Mouse (Mus musculus): ENCODE measurements around the gene Dclk1.

The Dclk1 gene

DNA sequence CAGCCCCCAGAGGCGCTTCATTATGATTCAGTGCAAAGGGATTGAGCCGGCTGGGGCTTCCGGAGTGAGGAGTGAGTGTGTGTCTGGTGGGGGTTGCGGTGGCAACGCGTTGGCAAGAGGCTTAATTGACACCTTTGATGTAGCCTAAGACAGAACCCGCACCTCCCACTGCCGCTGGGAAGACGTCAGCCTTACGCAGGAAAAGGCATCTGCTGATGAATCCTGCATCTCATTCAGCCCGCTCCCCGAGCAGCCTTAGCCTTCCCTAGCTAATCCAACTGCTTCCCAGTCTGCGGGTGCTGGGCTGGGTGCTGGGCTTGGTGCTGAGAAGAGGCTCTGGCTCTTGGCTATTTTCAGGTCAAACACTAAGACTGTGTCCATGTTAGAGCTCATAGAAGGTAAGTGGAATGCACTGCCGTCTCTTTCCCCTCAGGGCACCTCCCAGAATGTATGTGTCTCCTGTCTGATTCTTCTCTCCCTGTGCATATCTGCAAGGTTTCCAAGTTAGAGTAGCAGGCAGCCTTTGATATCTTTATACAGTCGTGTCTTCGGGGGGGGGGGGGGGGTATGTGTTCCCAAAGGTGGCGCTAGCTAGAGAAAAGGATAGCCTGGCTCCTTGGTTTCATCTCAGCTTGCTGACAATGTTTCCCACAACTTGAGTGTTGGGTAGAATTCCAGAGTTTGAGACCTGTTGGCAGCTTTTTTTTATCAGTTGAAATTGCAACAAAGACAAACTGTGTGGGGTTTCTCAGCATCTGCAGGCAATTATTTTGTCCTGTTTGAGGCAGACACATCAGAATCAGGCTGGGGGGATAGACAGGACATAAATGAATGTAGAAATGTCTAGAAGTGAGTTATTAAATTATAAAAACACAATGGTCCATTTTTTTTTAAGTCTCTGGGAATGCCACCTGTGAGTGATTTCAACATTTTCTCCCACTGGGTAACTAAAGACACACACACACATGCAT, 219.8 kb downstream of the Dclk1 start:
- no peak for DNase-seq

DNA sequence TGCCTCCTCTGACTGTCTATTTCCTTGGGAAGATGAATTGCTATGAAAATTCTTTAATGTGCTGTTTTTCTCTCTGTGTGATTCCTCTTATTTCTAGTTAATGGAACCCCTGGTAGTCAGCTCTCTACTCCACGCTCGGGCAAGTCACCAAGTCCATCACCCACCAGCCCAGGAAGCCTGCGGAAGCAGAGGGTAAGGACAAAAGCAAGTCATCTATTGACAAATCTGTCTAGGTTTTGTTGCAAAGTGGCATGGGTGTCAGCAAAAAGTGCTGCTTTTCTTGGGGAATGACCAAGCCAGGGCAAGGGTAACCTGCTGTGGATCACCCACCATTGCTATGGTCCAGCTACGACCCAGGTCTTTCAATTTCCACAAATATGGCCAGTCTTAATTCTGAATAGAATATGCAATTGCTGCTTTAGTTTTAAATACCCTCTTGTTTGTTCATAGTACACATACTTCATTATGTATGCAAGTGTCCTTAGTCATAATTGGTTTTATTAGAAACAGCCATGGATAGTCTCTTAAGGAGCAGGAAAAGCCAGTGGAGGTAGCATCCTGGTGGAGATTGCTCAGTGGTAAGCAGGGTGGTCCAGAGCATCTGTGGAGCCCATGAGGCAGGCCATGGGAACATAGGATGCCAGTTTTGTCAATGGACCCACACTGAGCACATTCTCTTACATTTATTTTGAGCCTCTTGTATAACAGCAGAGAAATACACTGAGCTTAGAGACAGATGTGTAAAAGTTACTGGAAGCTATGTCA, 220.9 kb downstream of the Dclk1 start:
- DNase-seq, result no peak

DNA sequence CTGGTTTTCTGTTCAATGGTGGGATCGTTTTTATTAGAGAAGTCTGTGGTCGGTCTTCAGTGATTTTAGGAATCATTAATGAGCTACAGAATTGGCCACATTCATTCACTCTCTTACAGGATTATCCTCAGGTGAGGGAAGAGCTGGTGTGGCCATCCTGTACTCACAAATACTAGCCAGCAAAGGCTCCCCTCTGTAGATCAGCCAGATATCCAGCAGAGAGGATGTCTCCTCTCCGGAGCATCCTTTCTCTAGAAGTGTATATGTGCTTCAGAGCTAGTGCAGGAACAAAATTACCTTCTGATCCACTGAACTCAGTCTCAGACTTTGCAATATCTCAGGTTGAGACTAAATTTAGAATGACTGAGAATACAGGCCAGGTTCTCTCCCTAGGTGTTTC, 222.1 kb downstream of the Dclk1 start:
- DNase-seq, result no peak

DNA sequence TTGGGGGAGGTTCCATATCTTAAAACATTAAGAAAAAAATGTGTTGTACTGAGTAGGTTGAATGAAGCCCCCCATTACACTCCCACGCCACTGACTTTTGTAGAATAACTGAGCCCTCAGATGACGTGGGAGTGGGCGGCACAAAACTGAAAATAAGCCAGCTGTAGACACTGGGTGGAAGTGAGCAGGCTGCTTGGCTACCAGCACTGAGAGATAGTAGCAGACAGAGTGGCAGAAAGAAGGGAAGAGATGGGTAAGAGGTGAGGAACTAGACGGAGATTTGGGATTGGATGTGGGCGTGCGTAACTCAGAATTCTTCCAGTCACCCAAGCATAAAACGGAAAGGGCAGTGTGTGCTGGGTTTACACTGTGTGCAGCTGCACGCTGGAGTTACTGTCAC, 223.6 kb downstream of the Dclk1 start:
- no peak for DNase-seq

DNA sequence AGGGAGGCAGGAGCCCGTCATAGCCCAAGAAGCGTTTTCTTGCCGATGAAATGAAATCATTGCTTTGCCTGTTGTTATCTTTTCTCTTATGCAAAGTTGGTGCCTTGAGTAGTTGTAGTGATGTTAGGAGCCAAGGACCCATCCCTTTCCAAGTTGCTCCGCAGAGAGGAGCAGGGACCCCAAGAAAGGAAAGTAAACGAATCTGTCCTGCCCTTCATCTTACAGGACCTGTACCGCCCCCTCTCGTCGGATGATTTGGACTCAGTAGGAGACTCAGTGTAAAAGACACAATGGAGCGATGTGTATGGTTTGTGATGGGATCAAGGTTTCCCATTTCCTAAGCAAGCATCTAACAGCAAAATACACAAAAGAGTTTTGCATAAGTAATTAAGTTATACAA, 224.2 kb downstream of the Dclk1 start:
- DNase-seq, result no peak

DNA sequence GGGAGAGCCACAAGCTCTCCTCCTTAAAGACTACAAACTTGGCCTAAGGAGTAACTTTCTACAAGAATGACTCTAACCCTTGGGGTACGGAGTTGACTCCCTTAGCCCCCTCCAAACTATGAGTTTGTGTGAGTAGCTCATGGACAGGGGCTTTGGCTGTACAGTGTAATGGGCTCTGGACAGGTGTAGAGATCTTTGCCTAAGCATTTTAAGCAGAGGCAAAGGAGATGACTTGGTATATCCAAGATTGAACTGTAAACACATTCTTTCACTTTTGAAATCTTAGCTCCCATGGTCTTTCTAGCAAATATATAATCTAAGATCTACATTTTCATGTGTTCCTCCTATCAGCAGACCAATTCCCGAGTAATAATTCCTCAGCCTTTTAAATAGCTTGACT, 229.9 kb downstream of the Dclk1 start, which contains the start of gene Gm21954:
Gene Gm21954, minus strand, starts transcription at position 101 of the 400 bp plus-strand sequence.
- DNase-seq, result no peak

DNA sequence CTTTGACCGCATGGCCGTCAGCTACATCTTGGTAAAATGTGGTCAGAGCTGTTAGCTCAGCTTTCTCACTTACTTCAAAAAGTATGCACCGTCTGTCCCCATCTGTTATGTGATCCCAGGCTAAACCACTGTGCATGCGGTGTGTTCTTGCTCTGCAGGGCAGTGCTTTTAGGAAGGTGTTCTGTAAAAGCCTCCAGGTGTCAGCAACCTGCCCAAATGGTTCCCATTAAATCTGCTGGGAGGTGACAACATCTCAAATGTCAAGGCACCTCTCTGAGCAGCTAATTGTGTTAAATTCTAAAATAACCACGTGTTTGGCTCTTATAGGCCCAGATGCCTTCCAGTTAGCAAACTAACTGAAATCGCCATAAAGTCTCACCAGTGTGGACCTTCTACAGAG, 231.0 kb downstream of the Dclk1 start:
- DNase-seq, result no peak

DNA sequence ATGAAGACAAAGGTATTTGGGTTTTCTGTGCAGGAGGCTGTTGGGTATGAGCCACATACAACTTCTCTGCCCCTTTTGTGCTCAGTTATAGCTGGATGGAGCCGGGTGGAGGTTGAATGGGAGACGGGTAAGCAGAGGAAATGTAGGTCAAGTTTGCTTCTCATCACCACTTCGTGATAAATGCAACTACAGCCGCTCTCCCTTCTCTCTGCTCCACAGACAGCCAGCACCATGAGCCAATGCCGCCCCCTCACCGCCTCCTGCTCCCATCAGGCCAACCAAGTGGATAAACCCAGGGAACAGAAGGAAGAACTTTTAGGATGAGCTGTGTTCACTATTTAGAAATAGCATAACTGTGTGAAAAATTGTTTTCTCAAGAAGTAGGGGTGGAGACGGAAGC, 234.5 kb downstream of the Dclk1 start:
- no peak for DNase-seq

DNA sequence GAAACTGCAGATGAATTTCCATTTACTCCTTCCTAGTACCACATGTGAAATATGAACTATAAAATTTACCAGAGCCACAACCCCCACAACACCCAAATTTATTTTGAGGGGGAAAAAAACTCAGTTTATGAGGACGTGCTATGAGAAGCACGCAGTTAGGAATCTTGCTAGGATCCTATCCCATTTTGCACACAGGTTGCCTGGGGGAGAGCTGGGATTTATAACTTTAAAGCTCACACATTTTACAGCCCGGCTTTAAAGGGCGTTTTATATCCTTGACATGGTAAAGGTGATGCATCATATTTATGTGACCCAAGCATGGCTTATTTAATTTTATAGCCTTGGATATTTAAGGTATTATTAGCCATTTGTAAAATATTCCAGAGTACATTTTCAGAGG, 237.1 kb downstream of the Dclk1 start:
- no peak for DNase-seq

DNA sequence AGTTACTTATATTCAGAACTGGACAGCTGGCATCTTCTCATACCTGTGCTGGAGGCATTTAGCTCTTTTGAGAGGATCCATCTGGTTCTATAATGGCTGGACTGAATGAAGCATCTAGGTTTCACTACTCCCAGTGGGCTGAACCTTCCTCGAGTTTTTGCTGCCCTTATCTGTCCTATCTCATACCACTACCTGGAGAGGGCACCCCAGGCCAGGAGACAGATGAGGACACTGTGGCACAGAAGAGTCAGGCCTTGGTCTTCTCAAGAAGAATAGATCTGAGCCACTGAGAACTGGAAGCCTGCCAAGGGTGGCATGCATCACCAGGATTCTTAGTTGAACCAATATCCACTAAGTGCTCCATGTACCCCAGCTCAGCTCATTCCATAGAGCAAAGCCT, 239.0 kb downstream of the Dclk1 start:
- DNase-seq, result no peak

DNA sequence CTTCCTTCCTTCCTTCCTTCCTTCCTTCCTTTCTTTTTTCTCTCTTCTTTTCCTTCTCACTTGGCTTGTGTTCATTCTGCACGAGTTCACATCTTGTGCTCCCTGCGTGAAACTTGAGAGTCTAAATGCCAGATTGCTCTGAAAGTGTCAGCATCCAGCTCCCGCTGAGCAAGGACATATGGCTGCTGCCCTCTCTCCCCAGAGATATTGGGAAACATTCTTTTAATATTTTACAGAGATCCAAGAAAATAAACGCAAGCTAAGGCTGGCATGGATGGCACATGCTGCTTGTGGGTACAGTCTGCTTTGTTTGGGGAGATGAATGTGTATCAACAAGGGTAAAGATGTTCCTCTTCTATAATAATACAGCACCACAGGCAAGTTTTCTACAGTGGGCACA, 241.2 kb downstream of the Dclk1 start:
- no peak for DNase-seq

DNA sequence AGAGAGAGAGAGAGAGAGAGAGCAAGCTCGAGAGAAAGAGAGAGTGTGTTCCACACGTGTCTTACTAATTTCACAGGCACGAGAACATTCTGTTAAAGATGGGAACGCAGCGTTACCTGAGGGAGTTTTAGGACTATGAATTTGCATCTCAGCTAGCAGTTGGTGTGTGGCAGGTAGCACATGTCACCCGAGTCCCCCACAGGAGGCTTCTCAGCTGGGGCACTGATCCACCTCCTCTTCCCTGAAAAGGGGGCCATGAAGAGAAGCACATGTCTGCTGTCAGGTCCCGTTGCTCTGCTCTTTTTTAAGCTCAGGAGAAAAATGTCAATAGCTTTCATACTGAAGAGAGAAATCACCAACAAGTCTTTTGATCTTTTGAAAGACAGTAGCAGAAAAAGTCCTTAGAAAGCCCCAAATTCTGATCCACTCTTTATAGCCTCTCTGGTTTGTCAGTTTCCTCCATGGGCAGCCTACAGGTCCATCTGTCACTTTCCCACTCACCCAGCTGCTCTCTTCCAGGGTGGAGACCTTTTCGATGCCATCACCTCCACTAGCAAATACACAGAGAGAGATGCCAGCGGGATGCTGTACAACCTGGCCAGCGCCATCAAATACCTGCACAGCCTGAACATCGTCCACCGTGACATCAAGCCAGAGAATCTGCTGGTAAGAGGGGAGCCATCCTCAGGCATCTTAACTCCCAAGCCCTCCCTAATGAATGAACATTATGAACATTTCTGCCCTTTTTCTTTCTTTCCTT, 247.2 kb downstream of the Dclk1 start:
- no peak for DNase-seq

DNA sequence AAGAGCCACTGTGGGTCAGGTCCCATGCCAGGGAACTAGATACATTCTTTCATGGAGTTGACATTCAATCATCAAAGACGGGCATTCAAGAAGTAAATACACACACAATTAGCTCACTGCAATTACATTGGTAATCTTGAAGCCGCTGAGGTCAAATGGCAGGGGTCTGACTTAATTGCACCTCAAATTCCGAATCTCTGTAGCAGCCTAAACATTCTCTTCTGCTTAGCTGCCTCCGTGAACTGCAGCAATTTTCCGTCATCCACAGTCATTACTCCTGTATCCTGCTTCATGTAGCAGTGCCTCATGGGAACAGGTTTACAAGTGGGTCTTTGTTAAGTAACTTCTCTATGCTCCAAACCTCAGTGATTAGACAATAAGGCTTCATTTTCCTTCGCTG, 249.9 kb downstream of the Dclk1 start:
- DNase-seq, result no peak

DNA sequence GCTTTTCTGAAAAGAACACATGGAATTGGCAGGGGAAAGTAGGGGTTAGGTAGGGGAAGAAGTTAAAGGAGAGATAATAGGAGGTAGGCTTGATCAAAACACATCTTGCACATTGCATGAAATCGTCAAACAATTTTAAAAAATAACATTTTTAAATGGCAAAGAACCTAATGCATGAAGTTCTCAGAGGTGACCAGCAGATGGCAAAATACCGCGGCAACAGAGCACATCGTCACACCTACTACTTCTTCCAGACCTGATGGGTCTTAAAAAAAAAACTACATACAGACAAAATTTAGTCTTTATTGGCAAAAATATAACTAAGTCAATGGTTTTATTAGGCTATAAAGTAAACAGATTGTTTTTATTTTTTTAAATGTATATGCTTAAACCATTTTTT, 252.2 kb downstream of the Dclk1 start:
- DNase-seq, result peak; percentile 9

DNA sequence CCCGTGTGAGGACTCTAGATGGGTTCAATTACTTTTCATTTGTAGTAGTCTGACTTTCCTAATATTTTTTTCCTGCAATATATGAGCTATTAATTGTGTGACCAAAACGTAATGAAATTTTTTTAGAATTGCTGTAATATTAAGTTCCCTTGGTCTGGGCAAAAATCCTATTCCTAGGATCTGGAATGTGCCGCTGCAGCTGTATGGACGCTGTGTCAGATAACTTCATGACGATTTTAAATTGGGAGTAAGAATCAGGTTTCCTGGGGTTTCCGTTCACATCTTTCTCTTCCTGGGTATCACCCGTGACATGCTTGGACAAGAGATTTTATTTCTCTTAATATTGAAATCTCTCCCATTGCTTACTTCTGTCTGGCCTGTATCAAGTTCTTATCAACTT, 253.1 kb downstream of the Dclk1 start:
- DNase-seq, result no peak

DNA sequence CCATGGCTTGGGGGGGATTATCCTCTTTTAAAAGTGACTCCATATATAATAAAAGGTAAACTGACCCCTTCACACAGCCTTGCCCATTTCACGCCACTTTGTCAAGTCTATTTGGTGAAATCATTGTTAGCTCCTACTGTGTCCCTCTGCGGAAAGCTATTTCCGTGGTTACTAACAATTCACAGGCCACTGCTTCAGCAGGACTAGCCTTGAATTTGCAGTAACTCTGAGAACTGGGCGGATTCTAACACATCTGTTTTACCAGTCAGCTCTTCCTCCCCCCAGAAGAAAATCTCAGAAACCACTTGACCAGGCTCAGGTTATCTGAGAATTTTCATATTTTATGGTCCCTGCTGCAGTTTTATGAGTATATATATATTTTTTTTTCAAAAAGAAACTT, 253.7 kb downstream of the Dclk1 start:
- no peak for DNase-seq

DNA sequence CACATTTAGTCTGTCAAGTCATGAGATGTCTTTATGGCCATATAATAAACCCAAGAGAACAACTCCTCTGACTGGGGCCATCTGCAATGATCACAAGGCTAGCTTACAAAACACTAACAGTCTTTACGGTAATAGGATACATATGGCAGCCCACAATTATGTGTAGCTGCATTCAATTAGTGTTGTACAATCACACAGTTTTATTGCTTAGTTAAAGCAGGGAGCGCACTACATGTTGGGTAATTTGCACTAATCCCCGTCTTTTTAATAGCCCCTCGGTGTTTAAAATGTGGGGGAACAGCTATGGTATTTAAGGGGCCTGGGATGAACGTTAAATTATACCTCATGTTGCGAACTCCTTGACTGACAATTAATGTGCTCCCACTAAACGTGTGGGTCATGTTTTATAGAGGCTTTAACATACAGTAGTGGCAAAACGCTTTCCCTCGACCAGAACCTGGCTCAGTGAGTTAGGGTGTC, 254.3 kb downstream of the Dclk1 start:
- DNase-seq, result no peak

DNA sequence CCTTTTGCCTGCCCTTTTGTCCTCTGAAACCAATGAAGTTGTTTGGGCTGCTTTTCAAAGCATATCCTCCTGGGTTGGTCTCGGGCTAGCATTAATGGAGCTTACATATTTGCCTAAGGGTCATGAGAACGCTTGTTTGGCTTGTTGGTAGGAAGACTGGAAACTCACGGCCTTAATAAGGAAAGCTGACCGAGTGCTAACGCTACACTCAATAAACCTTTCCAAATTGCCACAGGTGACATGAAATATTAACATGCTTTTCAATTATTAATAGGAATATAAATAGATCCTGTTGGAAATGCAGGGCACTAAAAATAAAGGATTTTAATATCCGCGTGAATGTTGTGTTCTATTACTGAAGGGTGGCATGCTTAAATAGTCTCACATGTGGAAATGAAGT, 257.1 kb downstream of the Dclk1 start:
- DNase-seq, result no peak

DNA sequence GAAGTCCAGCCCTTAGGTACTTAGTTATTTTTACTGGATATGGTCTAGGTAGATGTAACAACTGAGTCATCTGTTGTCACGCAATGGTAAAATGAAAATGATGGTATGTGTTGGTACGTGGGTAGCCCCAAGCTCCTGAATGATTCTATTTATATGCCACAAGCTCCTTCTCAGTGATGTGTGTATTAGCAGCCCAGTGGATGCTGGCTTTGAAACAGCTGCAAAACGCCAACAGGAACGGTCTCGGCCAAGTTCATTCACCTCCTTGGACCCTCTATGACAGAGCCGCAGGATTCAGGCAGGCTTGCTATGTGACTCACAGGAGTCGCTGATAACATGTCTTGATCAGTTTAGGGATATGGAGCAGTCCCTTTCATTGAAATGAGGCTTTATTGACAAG, 268.0 kb downstream of the Dclk1 start:
- no peak for DNase-seq

DNA sequence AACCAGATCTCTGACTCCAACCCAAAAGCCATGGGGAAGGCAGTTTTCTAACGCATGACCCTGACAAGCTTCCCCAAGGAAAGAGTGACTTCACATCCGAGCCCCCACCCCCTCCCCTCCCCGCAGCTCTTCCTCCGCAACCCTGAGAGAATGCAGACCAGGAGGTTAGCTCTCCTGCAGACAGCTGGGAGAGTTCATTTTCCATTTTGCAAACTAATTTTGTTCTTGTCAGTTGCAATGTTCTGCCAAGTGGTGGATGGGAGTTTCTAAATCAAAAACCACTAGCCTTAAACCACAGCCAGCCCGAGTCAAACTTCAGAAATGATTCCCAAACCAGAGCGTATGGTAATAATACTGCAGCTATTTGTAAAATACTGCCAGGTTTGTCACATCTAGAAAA, 269.5 kb downstream of the Dclk1 start:
- DNase-seq, result no peak

DNA sequence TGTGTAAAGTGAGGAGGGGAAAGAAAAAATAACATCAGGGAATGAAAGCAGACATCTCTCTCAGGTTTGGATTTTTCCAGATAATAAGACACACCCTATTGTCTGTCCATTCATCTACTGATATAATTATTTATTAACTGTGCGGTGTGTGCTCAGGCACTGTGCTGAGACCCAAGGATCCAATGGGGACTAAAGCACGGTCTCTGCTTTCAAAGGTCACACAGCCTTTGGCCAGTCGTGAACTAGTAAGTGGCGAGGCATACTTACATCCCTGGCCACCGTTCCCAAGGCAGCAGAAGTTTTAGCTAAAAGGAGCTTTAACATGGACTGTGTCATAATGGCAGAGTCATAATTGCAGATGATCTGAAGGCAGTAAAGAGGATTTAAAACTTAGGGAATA, 273.8 kb downstream of the Dclk1 start:
- no peak for DNase-seq

DNA sequence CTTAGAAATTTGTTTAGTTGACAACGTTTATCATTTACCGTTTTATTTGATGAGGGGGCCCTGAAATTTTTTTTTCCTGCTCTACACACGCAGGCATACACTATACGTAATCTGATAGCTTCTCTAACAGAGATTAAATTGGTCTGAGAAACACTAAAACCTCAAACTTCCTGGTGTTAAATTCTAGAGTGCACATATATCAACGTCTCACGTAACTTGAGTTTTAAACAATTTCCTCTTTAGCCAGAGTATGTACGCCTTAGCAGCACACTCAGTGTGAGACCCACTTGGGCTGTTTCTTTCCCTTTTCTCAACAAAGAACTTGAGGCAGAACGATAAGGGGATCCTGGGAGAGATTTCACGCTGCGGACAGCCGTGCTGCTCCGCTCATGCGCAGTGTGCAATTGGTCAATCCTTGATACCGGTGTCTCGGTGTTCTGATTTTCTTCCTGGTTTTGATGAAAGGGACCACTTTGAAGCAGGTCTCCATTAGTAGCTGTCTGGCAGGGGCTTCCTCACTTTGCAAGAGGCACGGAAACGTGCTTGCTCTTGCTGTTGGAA, 275.4 kb downstream of the Dclk1 start:
- DNase-seq, result no peak

Measured in kidney, adult 9 months (tissue).